Mouse (Mus musculus) thymus, postnatal 36 days (tissue): ENCODE results near the gene Psmb11.

Experiments
- DNase-seq, 2 experiments: peaks; one replicate each; pipeline ENCODE4 v3.0.0; 2022; ENCODE audit warnings: mixed read lengths in 2 of 2

Gene Psmb11

DNA sequence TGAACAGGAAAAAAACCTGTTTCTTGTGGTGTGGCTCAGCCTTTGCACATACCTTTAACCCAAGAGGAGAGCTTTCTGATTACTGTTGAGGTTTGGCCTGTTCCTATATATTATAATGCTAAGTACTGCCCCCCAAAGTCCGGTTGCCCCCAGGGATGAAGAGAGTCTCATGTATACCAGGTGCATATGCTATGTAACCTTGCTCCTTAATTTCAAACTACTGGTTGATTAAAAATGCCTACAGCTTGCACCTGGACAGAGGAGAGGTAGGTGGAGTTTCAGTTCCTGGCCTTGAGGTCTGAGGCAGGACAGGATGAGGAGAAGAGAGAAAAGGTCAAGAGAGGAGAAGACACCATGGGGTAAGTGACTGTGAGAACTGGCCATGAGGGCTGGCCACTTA is at the start of gene Psmb11:
Gene Psmb11, plus strand, starts transcription at position 301 of the 400 bp plus-strand sequence.
- DNase-seq: no peak

DNA sequence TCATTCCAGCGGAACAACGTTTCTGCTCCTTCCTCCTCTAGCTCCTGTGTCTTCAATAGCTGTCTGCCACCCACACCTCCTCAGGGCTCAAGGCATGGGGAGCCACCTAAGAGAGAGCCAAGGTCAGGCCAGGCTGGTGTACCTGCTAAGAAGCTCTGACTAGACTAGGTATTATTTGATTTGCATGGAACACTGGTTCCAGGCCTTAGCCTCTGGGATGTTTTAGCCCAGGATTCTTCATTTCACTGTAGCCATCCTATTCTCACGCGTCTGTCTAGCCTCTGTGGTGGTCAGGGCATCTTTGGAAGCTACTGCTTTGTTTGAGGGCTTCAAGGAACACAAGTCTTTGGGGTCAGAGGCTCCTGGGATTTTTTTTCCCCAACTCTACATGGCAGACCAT is 49.1 kb upstream of the Psmb11 start:
- DNase-seq: no peak

DNA sequence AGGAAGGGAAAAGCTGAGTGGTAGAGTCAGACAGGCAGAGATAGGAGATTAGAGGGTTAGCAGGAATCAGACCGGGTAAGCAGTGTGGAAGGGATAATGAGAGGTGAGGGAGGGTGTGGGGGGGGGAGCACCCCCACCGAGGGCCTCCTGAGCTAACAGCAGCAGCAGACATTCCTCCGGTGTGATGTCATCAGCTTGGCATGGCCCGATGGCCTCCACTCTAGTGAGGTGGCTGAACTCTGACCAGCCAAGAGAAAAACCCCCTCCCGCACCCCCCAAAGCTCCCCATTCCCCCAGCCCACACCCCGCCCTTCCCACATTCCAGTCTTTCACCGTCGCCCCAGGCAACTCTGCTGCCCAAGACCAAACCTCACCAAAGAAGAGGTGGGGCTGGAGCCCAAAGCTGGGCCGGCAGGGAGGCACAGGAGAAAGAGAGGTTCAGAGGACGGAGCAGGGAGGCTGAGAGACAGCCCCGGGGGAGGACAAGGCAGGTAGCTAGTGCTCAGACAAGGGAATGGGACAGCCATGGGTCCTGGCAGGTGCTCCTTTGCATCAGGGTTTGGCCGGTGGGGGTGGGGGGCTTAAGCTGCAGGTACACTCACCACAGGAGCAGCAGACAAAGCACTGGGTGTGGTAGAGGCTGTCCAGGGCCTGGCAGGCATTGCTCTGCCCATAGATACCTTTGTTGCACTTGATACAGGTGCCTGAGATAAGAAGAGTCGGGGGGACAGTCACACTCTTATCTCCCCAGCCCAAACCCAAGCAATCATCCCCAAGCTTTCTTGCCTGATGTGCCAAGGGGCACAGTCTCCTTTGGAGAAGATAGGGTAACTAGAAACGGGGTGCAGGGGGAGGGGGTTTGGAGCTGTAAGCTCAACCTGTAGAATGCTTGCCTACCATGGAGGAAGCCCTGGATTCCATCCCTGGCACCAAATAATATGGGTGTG is 48.2 kb upstream of the Psmb11 start:
- DNase-seq: no peak

DNA sequence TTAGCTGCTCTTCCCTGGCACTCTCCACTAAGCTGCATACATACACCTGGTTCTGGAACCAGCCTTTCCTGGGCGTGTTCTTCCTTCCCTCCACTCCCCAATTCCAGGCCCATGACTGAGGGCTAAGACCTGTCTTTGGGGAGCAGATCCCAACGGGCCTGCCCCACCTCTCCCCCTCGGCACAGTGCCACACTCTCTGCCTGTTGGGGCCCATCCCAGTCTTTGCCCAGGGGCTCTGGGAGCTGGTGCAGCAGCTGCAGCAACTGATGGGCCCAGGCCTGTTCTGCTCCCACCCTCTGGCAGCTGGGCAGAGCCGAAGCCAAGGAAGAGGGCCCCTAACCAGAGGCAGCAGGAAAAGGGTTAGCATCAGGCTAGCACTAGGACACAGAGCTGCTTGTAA is 47.0 kb upstream of the Psmb11 start:
- no peak for DNase-seq

GRCm38 (mm10) chr14:54575031-54575430 is 46.2 kb upstream of the Psmb11 start:
- DNase-seq: no peak

DNA sequence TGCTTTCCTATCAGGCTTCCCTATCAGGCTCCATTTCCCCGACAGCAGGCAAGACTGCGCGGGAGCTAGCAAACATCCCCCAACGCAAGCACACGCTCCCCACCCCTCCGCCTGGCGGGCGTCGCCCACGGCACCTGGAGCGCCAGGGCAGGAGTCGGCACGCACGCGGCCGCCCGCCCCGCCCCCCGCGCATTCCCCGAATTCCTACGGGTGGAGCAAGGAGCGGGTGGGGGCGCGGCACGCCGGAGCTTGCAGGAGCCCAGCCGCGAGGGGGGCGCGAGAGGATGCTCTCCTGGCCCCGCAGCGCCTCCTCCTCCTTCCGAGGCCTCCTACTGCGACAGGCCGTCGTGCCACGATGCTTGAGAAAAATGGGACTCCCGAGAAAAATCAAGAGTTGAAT is 45.6 kb upstream of the Psmb11 start:
- DNase-seq: peak; percentile 15 to 41

DNA sequence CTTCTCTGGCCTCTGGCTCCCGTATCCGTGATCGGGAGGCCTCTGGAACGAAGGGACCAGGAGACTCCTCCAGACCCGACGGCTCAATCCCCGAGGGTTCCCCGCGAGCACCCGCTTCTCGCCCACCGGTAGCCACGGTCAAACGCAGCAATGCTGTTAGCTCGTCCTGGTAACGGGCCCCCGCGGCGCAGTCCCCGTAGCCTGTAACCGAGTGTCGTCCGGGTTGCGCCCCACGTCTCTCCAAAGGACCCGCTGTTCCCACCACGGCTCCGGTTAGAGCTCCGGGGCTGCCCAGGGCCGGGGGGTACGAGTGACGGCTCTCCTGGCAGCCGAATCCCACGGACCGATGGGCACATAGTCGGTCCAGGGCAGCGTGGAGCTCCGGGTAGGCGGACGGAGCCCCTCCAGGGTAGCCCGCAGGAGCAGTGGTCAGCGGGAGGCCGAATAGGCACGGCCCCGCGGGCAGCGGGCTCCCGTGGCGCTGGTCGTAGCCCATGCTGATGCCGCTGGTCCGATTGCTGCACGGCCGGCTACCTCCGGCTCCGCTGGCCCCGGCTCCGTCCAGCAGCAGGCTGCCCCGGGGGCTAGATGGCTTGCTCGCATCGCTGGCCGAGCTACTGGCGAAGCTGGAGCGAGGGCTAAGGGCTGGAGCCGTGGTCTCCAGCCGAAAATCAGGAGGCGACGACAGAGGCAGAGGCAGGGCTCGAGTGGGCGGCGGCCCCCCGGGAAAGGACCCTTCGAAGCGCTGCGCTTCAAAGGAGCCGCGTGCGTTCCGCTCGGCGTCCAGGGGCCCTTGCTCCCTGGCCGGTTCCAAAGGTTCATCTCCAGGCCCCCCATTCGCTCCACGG is 44.8 kb upstream of the Psmb11 start:
- peak in 1 of 2 experiments; percentile 22 for DNase-seq

DNA sequence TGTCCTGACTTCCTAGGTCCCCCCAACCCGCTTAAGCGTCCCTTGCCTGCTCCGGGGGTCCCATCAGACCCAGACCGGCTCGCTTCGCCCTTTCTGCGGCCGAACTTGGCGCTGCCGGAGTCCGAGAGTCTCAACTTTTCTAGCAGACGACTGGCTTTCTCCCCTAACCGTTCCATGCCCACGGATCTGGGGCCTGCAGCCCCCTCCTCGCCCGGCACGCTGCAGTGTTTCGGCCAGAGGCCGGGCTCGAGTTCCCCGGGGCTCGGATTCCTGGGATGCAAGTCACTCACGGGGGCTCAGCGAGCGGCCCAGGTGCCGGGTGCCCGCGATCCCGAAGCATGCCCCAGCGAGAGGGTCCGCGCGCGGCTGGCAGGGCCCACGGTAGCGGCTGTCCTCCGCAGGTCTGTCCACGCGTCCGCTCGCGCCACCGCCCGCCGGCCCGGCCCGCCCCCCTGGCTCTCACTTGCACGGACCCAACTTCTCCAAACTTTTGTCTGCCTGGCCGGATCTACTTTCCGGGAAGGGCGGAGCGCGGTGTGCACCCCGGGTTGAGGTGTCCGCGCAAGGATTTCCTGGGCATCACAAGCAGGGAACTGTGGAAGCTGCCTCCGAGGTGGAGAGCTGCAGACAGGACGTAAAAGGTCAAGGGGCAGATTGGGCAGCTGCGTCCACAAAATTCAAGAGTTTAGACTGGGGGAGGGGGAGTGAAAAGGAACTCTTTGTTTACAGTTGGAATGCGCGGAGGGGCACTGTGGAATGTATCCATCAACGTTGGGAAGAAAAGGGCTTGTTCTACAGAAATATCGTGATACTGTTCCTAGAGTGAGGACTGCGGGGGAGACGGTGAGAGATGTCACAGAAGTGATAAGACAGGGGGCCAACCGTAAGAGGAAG is 43.9 kb upstream of the Psmb11 start, which contains the start of gene Ajuba:
Gene Ajuba, minus strand, starts transcription at position 470 of the 894 bp plus-strand sequence.
- DNase-seq: peak; percentile 39 to 58

- peak; percentile 39 to 45 for DNase-seq
These were observed 43.2 kb upstream of the Psmb11 start for GRCm38 (mm10) chr14:54578063-54578462.

GRCm38 (mm10) chr14:54579638-54580037 is 41.6 kb upstream of the Psmb11 start:
- DNase-seq: no peak

DNA sequence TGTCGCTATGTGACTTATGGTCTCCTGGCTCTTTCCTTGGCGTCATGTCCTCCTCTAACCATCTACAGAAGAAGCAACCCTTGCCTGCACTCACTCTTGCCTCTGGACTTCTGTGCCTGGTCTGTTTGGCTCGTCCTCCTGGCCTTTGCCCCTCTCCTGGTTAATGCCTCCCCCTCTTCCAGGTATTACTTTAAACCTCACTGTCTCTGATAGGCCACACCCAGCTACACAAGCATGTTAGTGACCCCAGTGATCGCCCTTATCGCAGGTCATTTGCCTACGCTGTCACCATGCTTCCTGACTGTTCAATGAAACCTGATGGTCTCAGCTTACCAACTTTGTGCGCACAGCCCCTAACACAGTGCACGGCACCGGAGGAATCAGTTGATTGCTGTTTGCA is 38.7 kb upstream of the Psmb11 start:
- DNase-seq: no peak

DNA sequence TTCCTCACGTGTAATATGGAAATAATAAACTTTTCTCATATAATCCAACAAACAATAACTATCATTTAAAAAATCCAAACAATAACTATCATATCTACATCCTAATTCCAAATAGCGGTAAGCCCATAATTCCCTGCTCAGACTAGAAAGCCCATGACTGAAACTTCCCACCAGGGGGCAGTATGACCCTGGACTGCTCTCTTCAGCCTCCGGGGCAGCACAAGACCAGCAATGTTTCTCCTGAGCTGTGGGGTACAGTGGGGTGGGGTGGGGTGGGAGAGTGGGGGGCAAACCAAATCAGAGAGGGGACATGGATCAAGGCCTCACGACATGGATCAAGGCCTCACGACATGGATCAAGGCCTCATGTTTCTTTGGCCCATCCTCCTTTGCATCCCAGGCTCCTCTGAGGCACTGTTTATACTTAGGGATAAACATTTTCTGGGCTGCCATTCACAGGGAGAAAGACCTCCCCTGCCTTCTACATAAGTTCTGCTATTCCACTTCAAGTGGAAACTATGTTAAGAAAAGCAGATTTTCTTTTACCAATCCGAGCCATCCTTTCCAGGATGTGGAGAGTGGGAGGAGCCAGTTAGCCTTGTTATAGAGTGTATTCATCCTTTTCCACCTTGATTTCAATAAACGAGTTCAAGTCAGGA is 37.4 kb upstream of the Psmb11 start:
- DNase-seq: peak; percentile 44 to 47

GRCm38 (mm10) chr14:54591056-54591455 is 30.2 kb upstream of the Psmb11 start:
- DNase-seq: no peak

GRCm38 (mm10) chr14:54592319-54592934 is 28.8 kb upstream of the Psmb11 start:
- no peak for DNase-seq

DNA sequence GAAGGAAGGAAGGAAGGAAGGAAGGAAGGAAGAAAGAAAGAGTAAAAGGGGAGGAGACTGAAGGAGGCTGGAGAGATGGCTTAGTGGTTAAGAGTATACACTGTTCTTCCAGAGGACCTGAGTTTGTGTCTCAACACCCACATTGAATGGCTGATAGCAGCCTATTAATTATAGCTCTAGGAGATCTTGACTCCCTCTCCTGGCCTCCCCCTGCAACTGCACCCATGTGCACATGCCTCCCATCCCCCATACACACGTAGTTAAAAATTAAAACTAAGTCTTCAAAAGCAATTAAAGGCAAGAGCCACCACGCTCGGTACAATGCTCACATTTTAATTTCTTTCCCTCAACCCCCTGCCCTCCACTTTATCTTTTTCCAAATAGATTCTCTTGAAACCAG is 27.2 kb upstream of the Psmb11 start:
- no peak for DNase-seq

DNA sequence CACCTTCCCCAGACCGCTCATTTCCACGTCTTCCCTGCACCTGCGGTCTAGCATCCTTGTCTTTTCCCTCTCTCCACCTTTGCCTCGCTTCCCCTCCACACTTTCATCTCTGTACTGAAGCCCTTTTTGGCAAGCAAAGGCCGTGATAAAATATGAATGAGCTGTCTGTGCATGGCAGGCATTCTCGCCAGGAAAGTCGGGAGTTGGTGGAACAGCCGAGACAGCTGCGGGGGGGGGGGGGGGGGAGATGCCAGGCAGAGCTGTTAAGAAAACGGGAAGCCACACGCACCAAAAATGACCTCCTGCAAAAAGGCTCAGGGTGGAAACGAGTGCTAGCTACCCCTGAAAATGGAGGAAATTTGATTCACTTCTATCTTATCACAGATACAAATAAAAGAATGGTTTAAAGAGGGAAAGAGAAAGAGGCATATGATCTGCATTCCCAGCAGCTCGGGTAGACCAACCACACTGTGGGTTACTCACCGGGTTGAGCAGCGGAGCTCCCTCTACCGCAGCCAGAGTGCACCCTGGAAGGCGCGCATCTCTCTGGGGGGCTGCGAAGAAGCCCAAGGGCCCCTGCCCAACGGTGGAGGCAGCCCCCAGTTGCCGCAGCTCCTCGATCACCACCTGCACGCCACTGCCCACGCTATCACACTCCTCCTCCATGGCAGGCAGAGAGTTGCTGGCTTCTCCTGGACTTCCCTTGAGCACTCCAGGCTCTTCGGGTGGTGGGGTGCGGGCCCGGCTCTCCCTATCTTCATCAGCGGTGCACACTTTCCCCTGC is 26.4 kb upstream of the Psmb11 start:
- DNase-seq: no peak

- DNase-seq: no peak
These were observed 24.1 kb upstream of the Psmb11 start for GRCm38 (mm10) chr14:54597084-54597483.

GRCm38 (mm10) chr14:54601601-54602000 is 19.6 kb upstream of the Psmb11 start:
- no peak for DNase-seq

DNA sequence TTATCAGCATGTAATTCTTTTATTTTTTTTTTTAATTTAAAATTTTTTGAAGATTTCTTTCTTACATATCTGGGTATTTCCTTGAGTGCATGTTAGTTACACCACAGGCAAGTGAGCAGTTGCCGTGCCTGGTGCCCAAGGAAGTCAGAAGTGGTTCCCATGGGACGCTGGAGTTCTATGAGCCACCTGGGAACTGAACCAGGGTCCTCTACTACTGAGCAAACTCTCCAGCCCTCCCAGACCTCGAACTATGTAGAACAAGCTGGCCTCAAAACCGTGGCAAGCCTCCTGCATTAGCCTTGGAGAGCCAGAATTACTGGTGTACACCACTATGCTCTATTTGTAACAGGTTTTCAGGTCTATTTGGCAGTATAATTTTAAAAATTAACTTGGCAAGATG is 18.6 kb upstream of the Psmb11 start:
- no peak for DNase-seq

GRCm38 (mm10) chr14:54603038-54603654 is 18.1 kb upstream of the Psmb11 start:
- DNase-seq: peak; percentile 92 to 96
